Mouse (Mus musculus) kidney, adult 11 months (tissue): ENCODE measurements around the gene Prkcg.

Source experiments
- DNase-seq: peaks from one replicate; pipeline ENCODE4 v3.0.0; 2022

Gene Prkcg

GRCm38 (mm10) chr7:3327961-3328360 lies 39.0 kb downstream of the Prkcg start:
- no peak for DNase-seq

GRCm38 (mm10) chr7:3329776-3330546 lies 41.0 kb downstream of the Prkcg start:
- DNase-seq = peak; percentile 55

GRCm38 (mm10) chr7:3331171-3331570 lies 42.2 kb downstream of the Prkcg start:
- no peak for DNase-seq

- peak; percentile 53 for DNase-seq
Observed at GRCm38 (mm10) chr7:3331581-3332223, 42.7 kb downstream of the Prkcg start.

GRCm38 (mm10) chr7:3332224-3332615 lies 43.2 kb downstream of the Prkcg start:
- DNase-seq = no peak

- no peak for DNase-seq
Observed at GRCm38 (mm10) chr7:3332619-3333521, 43.9 kb downstream of the Prkcg start, which contains the start of gene Cacng7. Gene Cacng7, plus strand, starts transcription at chr7:3332955.

- DNase-seq = no peak
Observed at GRCm38 (mm10) chr7:3333542-3333941, 44.6 kb downstream of the Prkcg start.

- DNase-seq = no peak
Observed at GRCm38 (mm10) chr7:3336412-3336811, 47.4 kb downstream of the Prkcg start.

- no peak for DNase-seq
Observed at GRCm38 (mm10) chr7:3338286-3338935, 49.4 kb downstream of the Prkcg start.

GRCm38 (mm10) chr7:3339010-3339409 lies 50.0 kb downstream of the Prkcg start:
- DNase-seq = no peak

- no peak for DNase-seq
Observed at GRCm38 (mm10) chr7:3343861-3344260, 54.9 kb downstream of the Prkcg start.

GRCm38 (mm10) chr7:3345301-3345700 lies 56.3 kb downstream of the Prkcg start:
- no peak for DNase-seq

- no peak for DNase-seq
Observed at GRCm38 (mm10) chr7:3347366-3348287, 58.6 kb downstream of the Prkcg start.

- no peak for DNase-seq
Observed at GRCm38 (mm10) chr7:3348326-3348725, 59.3 kb downstream of the Prkcg start.

GRCm38 (mm10) chr7:3349775-3350174 lies 60.8 kb downstream of the Prkcg start:
- DNase-seq = no peak

- no peak for DNase-seq
Observed at GRCm38 (mm10) chr7:3351536-3351935, 62.6 kb downstream of the Prkcg start.

GRCm38 (mm10) chr7:3354850-3355249 lies 65.9 kb downstream of the Prkcg start:
- DNase-seq = no peak

GRCm38 (mm10) chr7:3360678-3361077 lies 71.7 kb downstream of the Prkcg start:
- DNase-seq = no peak

GRCm38 (mm10) chr7:3365547-3366279 lies 76.7 kb downstream of the Prkcg start:
- DNase-seq = no peak

GRCm38 (mm10) chr7:3366705-3367516 lies 77.9 kb downstream of the Prkcg start:
- no peak for DNase-seq
